Mouse (Mus musculus): Measurements from ENCODE around the gene Ints6.

Gene Ints6

GRCm38 (mm10) chr14:62761036-62761881, at the start of gene Ints6:
TSS of gene Ints6 (minus strand) at chr14:62761169.
- in situ Hi-C loops (cut with MboI; ENCODE audit: low sequenced_read_pairs): no loop called here

GRCm38 (mm10) chr14:62808661-62809523, 47.9 kb upstream of the Ints6 start:
- in situ Hi-C loops (cut with MboI; ENCODE audit: low sequenced_read_pairs): no loop called here

- in situ Hi-C loops (cut with MboI; ENCODE audit: low sequenced_read_pairs): no loop called here
Observed at GRCm38 (mm10) chr14:62806921-62807320, 46.0 kb upstream of the Ints6 start.

- in situ Hi-C loops (cut with MboI; ENCODE audit: low sequenced_read_pairs): no loop called here
Observed at GRCm38 (mm10) chr14:62803204-62803603, 42.2 kb upstream of the Ints6 start.

GRCm38 (mm10) chr14:62800791-62801190, 39.8 kb upstream of the Ints6 start:
- in situ Hi-C loops (cut with MboI; ENCODE audit: low sequenced_read_pairs): no loop called here

GRCm38 (mm10) chr14:62798608-62799101, 37.7 kb upstream of the Ints6 start:
- in situ Hi-C loops (cut with MboI; ENCODE audit: low sequenced_read_pairs): no loop called here

- in situ Hi-C loops (cut with MboI; ENCODE audit: low sequenced_read_pairs): no loop called here
Observed at GRCm38 (mm10) chr14:62795719-62796118, 34.8 kb upstream of the Ints6 start.

- in situ Hi-C loops (cut with MboI; ENCODE audit: low sequenced_read_pairs): no loop called here
Observed at GRCm38 (mm10) chr14:62789282-62789681, 28.3 kb upstream of the Ints6 start.

- in situ Hi-C loops (cut with MboI; ENCODE audit: low sequenced_read_pairs): no loop called here
Observed at GRCm38 (mm10) chr14:62782981-62783380, 22.0 kb upstream of the Ints6 start.

GRCm38 (mm10) chr14:62780520-62781316, 19.7 kb upstream of the Ints6 start:
- in situ Hi-C loops (cut with MboI; ENCODE audit: low sequenced_read_pairs): no loop called here

GRCm38 (mm10) chr14:62778095-62778494, 17.1 kb upstream of the Ints6 start:
- in situ Hi-C loops (cut with MboI; ENCODE audit: low sequenced_read_pairs): no loop called here

- in situ Hi-C loops (cut with MboI; ENCODE audit: low sequenced_read_pairs): no loop called here
Observed at GRCm38 (mm10) chr14:62775034-62775433, 14.1 kb upstream of the Ints6 start.

GRCm38 (mm10) chr14:62774246-62774645, 13.3 kb upstream of the Ints6 start:
- in situ Hi-C loops (cut with MboI; ENCODE audit: low sequenced_read_pairs): no loop called here

GRCm38 (mm10) chr14:62773766-62774165, 12.8 kb upstream of the Ints6 start:
- in situ Hi-C loops (cut with MboI; ENCODE audit: low sequenced_read_pairs): no loop called here

- in situ Hi-C loops (cut with MboI; ENCODE audit: low sequenced_read_pairs): no loop called here
Observed at GRCm38 (mm10) chr14:62765398-62765797, 4.4 kb upstream of the Ints6 start.

GRCm38 (mm10) chr14:62764371-62764770, 3.4 kb upstream of the Ints6 start:
- in situ Hi-C loops (cut with MboI; ENCODE audit: low sequenced_read_pairs): no loop called here

GRCm38 (mm10) chr14:62761943-62762342, 974 bp upstream of the Ints6 start:
- in situ Hi-C loops (cut with MboI; ENCODE audit: low sequenced_read_pairs): no loop called here

- in situ Hi-C loops (cut with MboI; ENCODE audit: low sequenced_read_pairs): no loop called here
Observed at GRCm38 (mm10) chr14:62760321-62761035, 491 bp downstream of the Ints6 start.

- in situ Hi-C loops (cut with MboI; ENCODE audit: low sequenced_read_pairs): no loop called here
Observed at GRCm38 (mm10) chr14:62759771-62760320, 1.1 kb downstream of the Ints6 start.

- in situ Hi-C loops (cut with MboI; ENCODE audit: low sequenced_read_pairs): no loop called here
Observed at GRCm38 (mm10) chr14:62758714-62759113, 2.3 kb downstream of the Ints6 start.

All from CH12F3 (cell line).